Comparison of ENCODE assay signal across 10 mouse cellular contexts in the genomic region with DNA sequence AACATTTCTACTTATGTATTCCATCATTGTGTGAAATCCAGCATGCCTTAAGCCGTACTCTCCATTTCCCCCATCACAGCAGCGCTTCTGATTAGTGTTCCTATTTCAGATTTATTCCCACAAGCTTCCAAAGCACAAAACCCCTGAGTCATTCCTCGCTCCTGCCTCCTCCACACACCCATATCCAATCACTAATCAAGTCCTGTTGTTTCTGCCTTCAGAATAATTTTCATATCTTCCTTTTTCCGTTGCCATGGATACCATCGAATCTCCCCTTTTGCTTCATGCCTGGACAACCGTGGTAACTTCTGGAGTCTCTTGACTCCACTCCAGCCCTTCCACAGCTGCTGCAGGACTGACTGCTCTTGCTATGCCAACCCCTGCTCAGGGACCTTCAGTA.
DNase-seq lines count a peak whose midpoint lies in the region; ATAC-seq and TF ChIP-seq lines count a peak whose summit lies in the region.
"Had no signal": no experiment of that assay in that cellular context is flagged by ENCODE, and none has a peak within 500 bp of the region (broad histone marks: within the 10 kb centered on the region; RNA-seq: fewer than 3 reads in every experiment).

No protein-coding gene starts in this region.

- no peak overlapping the region for H3K4me3 ChIP-seq in embryonic facial prominence, embryonic 13.5 days
- H3K4me3 ChIP-seq in midbrain, postnatal 0 days (ENCODE audit: low read depth, low read length) = no peak overlapping the region

- peaks cover 34% of the 10 kb centered on the region for H3K4me1 ChIP-seq in embryonic facial prominence, embryonic 13.5 days
- peaks cover 8% of the 10 kb centered on the region; the same call in 1 of the 2 replicates for H3K4me1 ChIP-seq in midbrain, postnatal 0 days (ENCODE audit: insufficient read depth, low read length)

- 41% methylated on average over 6 of the region's 6 CpGs for WGBS in embryonic facial prominence, embryonic 13.5 days
- WGBS in midbrain, postnatal 0 days = 29% methylated on average over 6 of the region's 6 CpGs

- H3K27me3 ChIP-seq in embryonic facial prominence, embryonic 13.5 days = no peaks in the 10 kb centered on the region
- no peaks in the 10 kb centered on the region for H3K27me3 ChIP-seq in midbrain, postnatal 0 days (ENCODE audit: insufficient read depth, low read length)

- no peak for ATAC-seq in embryonic facial prominence, embryonic 13.5 days (ENCODE audit: insufficient number of reproducible peaks, insufficient read depth, low FRiP score, low TSS enrichment, low read depth)
- peak; percentile 59 for ATAC-seq in midbrain, postnatal 0 days (ENCODE audit: low FRiP score)

- H3K4me2 ChIP-seq in embryonic facial prominence, embryonic 13.5 days = no peak overlapping the region
- H3K4me2 ChIP-seq in midbrain, postnatal 0 days (ENCODE audit: low read depth, low read length, poor library complexity, severe bottlenecking) = no peak overlapping the region

- TF ChIP-seq CTCF in midbrain, postnatal 0 days (IDR thresholded peaks at IDR 0.05) = no peak

- no peak overlapping the region for H3K9ac ChIP-seq in embryonic facial prominence, embryonic 13.5 days
- H3K9ac ChIP-seq in midbrain, postnatal 0 days (replicated peaks; ENCODE audit: low read length, poor library complexity, severe bottlenecking) = no peak overlapping the region
- H3K9ac ChIP-seq: liver, embryonic 14.5 days had no signal

- intact Hi-C loops in left cerebral cortex, postnatal 4 days (cut with DNase I) = loop anchor here (5.0 to 10.0 kb wide), 2 partner anchors 159 to 381 kb away; a partner anchor contains a TSS

- H3K9me3 ChIP-seq in embryonic facial prominence, embryonic 13.5 days = 0 out of 2 replicates have a peak, but pooled peaks cover 2% of the 10 kb centered on the region
- H3K9me3 ChIP-seq in midbrain, postnatal 0 days (ENCODE audit: low read length) = no peaks in the 10 kb centered on the region

- H3K27ac ChIP-seq in embryonic facial prominence, embryonic 13.5 days = peak overlapping the region; percentile 57
- peak overlapping the region; percentile 83 for H3K27ac ChIP-seq in midbrain, postnatal 0 days (ENCODE audit: low read depth, low read length)
- H3K27ac ChIP-seq: liver, embryonic 14.5 days had no signal

- peak; percentile 65 for DNase-seq in left cerebral cortex, adult 11 months (ENCODE audit: low spot score)
- DNase-seq in left cerebral cortex, postnatal 4 days = no peak
- peak; percentile 71 to 75 for DNase-seq in layer of hippocampus, adult 8-10 months (ENCODE audit: low spot score in 2 of 2)
- peak; percentile 56 for DNase-seq in midbrain, postnatal 0 days (ENCODE audit: low spot score)
- DNase-seq in kidney, postnatal 10 days = no peak
- no peak for DNase-seq in kidney, adult 18-20 months
- DNase-seq in lung, postnatal 25 days (ENCODE audit: low spot score) = no peak
- DNase-seq: kidney, adult 2 months had no signal

- no peaks in the 10 kb centered on the region for H3K36me3 ChIP-seq in embryonic facial prominence, embryonic 13.5 days
- no peaks in the 10 kb centered on the region for H3K36me3 ChIP-seq in midbrain, postnatal 0 days (ENCODE audit: insufficient read depth, low read length)

Comparison
In these comparisons a context has a peak if more than half of its experiments do, and no peak if none do; other contexts are left out.
1. DNase-seq: peak in left cerebral cortex, adult 11 months (single experiment), layer of hippocampus, adult 8-10 months (2 of 2) and midbrain, postnatal 0 days (single experiment); none in left cerebral cortex, postnatal 4 days (single experiment), kidney, postnatal 10 days (single experiment), kidney, adult 18-20 months (single experiment) and lung, postnatal 25 days (single experiment).